Mouse (Mus musculus): ENCODE measurements around the gene Kcnq2. TPM values are rescaled to one million over a fixed set of nuclear protein-coding genes. Genes with fewer than 3 reads are reported as not detected.

The Kcnq2 gene
- not detected in 2 replicates for polyA plus RNA-seq (2015; fragmentation: Nextera tagmentation; extraction: Ambion mirVana)

DNA sequence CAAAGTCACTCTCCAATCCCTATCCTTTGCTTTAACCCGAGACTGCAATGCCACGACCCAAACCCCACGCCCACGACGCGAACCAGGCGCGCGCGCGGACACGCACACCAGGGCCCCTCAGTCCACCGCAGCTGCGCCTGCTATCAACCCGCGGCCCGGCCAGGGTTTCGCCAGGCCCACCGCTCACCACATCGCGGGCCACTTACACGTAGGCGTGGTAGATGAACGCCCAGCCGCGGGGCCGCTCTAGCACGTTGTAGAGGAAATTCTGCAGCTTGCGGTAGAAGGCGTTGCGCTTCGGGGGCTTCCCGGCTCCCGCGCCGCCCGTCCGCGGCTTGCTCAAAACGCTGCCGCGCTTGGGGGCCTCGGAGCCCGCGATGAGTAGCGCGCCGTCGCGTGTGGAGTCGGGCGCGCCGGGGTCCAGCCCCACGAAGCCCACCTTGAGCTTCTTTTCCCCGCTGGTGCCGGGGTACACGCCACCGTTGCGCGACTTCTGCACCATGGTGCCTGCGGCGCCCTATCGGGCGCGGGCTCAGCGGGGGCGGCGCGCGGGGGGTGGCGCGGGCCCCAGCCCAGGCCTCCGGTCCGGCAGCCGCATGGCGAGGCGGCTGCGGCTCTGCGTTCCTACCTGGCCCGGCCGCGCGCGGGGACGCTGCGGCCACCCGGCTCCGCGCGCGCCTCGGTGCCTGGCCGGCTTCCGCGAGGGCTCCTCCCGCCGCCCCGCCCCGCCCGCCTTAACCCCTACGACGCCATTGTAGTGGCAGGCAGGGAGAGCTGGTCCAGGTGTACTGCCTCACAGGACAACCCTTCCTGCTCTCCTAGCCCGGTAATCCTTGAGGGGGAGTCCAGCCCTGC lies at the start of gene Kcnq2:
Gene Kcnq2, minus strand, starts transcription at position 710 of the 855 bp plus-strand sequence.

DNA sequence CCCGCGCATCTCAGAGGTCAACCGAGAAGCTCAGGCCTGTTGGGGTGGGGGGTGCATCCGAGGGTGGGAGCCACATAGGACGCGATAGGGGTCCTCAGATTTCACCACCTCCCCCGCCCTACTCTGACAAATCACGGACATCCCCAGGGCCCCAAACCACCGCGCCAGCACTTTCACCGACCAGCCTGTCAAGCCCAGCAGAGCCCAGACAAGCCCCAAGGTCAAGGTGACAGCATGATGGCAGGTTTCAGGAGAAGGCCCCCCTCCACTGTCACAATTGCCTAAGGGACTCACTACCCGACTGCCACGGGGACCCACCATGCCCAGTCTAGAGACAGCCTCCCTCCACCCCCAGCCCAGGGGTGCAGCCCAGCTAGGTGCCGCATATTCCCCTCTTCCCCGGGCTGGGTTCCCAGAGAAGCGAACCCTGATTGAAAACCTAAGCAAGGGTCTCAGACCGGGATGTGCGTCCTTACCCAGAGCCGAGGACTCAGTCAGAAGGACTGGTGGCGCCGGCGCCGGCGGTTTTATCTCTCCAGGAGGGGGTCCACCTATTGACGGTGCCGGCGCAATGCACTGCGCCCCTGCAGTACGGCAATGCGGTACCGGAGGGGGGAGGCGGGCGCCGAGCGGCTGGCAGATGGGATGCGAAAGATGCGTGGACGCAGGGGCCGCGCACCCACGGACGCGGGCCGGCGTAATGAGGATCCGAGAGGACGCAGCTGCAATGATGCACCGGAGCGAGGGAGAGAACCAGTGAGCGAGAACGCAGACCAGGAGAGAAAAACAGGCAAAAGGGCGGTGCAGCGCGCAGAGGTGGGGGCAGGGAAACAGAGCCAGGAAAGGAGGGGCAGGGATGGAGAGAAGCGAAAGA lies 21.4 kb upstream of the Kcnq2 start, which contains the start of gene Eef1a2:
Gene Eef1a2, minus strand, starts transcription at position 767 of the 874 bp plus-strand sequence.

DNA sequence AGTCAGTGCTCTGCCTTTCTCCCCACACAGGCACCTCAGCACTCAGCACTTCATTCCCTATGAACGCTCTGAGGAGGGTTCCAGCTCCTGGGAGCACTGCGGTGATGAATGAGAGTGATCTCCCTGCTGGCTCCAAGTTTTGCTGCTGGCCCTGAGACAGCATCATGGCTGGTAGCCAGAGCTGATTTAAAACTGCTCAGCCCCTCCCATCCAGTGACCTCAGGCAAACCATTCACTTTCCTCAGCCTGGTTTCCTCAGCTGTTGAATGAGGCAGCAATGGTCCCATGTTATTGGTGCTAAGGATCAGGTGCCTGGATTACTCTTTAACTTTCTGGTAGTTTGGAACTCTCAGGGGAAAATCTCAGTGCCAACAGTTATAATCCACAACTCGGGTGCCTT lies 91.7 kb downstream of the Kcnq2 start, which contains the start of gene Chrna4:
Gene Chrna4, minus strand, starts transcription at position 110 of the 400 bp plus-strand sequence.

Other genes starting within 250 kb of the Kcnq2 start
- 26.3 and 28.2 TPM in 2 replicates for gene Ythdf1, start 214.4 kb downstream of the Kcnq2 start, polyA plus RNA-seq (2015; fragmentation: Nextera tagmentation; extraction: Ambion mirVana)
- not detected in 2 replicates for gene Birc7, start 206.3 kb downstream of the Kcnq2 start, polyA plus RNA-seq (2015; fragmentation: Nextera tagmentation; extraction: Ambion mirVana)
- gene Nkain4, start 180.6 kb downstream of the Kcnq2 start, polyA plus RNA-seq (2015; fragmentation: Nextera tagmentation; extraction: Ambion mirVana): 4.4 and 5.1 TPM in 2 replicates
- gene Arfgap1, start 168.1 kb downstream of the Kcnq2 start, polyA plus RNA-seq (2015; fragmentation: Nextera tagmentation; extraction: Ambion mirVana): 51.8 and 54.3 TPM in 2 replicates
- gene Col20a1, start 148.8 kb downstream of the Kcnq2 start, polyA plus RNA-seq (2015; fragmentation: Nextera tagmentation; extraction: Ambion mirVana): 2.9 and 3.0 TPM in 2 replicates
- 1.3 and 1.8 TPM in 2 replicates for gene Chrna4, start 91.8 kb downstream of the Kcnq2 start, polyA plus RNA-seq (2015; fragmentation: Nextera tagmentation; extraction: Ambion mirVana)
- 16.3 and 16.6 TPM in 2 replicates for gene Eef1a2, start 21.7 kb upstream of the Kcnq2 start, polyA plus RNA-seq (2015; fragmentation: Nextera tagmentation; extraction: Ambion mirVana)
- 122 and 132 TPM in 2 replicates for gene Ppdpf, start 51.9 kb upstream of the Kcnq2 start, polyA plus RNA-seq (2015; fragmentation: Nextera tagmentation; extraction: Ambion mirVana)
- gene Ptk6, start 67.5 kb upstream of the Kcnq2 start, polyA plus RNA-seq (2015; fragmentation: Nextera tagmentation; extraction: Ambion mirVana): 0.18 TPM in 1 of 2 replicates, not detected in the other
- 0.05 and 0.10 TPM in 2 replicates for gene Srms, start 77.9 kb upstream of the Kcnq2 start, polyA plus RNA-seq (2015; fragmentation: Nextera tagmentation; extraction: Ambion mirVana)
- 0.15 TPM in 1 of 2 replicates, not detected in the other for gene Fndc11, start 84.7 kb upstream of the Kcnq2 start, polyA plus RNA-seq (2015; fragmentation: Nextera tagmentation; extraction: Ambion mirVana)
- 0.68 and 0.71 TPM in 2 replicates for gene Helz2, start 106.7 kb upstream of the Kcnq2 start, polyA plus RNA-seq (2015; fragmentation: Nextera tagmentation; extraction: Ambion mirVana)
- gene Gmeb2, start 152.7 kb upstream of the Kcnq2 start, polyA plus RNA-seq (2015; fragmentation: Nextera tagmentation; extraction: Ambion mirVana): 4.3 and 4.9 TPM in 2 replicates
- gene Stmn3, start 179.2 kb upstream of the Kcnq2 start, polyA plus RNA-seq (2015; fragmentation: Nextera tagmentation; extraction: Ambion mirVana): 0.15 and 0.42 TPM in 2 replicates
- gene Rtel1, start 184.4 kb upstream of the Kcnq2 start, polyA plus RNA-seq (2015; fragmentation: Nextera tagmentation; extraction: Ambion mirVana): 12.0 and 13.4 TPM in 2 replicates
- gene Zgpat, start 229.6 kb upstream of the Kcnq2 start, polyA plus RNA-seq (2015; fragmentation: Nextera tagmentation; extraction: Ambion mirVana): 21.8 and 22.9 TPM in 2 replicates
- 38.2 and 40.4 TPM in 2 replicates for gene Arfrp1, start 230.1 kb upstream of the Kcnq2 start, polyA plus RNA-seq (2015; fragmentation: Nextera tagmentation; extraction: Ambion mirVana)
- gene Lime1, start 244.8 kb upstream of the Kcnq2 start, polyA plus RNA-seq (2015; fragmentation: Nextera tagmentation; extraction: Ambion mirVana): 7.3 and 8.7 TPM in 2 replicates

Data from skeletal muscle tissue, postnatal 0 days (tissue).